Mouse (Mus musculus) intestine, embryonic 14.5 days (tissue): ENCODE data around the gene Rps15. TPM values are rescaled to one million over a fixed set of nuclear protein-coding genes. Genes with fewer than 3 reads are reported as not detected.
A peak's percentile ranks its signal among the peaks of the same experiment; 100 is the strongest.
"Not testable (repeated sequence)": the region's sequence is repeated elsewhere in the genome, so short reads cannot be mapped to it uniquely, and the experiment has no call there.

Experiments used
- ATAC-seq: fragments of 200-750 bp; cut with Nextera tagmentation; replicated peaks from 2 replicates; pipeline ENCODE4 v1.8.0; 2017; ENCODE audit warnings: low read depth, moderate number of reproducible peaks, moderate TSS enrichment, moderate library complexity; ENCODE audit not compliant: low FRiP score, low TSS enrichment
- DNase-seq: peaks from one replicate; pipeline ENCODE4 v3.0.0-alpha.2; 2018; ENCODE audit warnings: low spot score
- H3K27ac ChIP-seq: fragments of 300-500 bp; sonication (generic); 2 replicates; pipeline ENCODE4 v1.5.1; 2014; ENCODE audit warnings: low read depth, mild to moderate bottlenecking, control low read depth
- H3K27me3 ChIP-seq: fragments of 300-500 bp; sonication (generic); replicated peaks from 2 replicates; pipeline ENCODE4 v1.6.1; 2014; ENCODE audit warnings: low read length, control low read depth; ENCODE audit not compliant: control insufficient read depth, insufficient read depth
- H3K36me3 ChIP-seq: fragments of 300-500 bp; sonication (generic); 2 replicates; pipeline ENCODE4 v1.6.1; 2014; ENCODE audit warnings: low read length, control low read depth; ENCODE audit not compliant: control insufficient read depth, insufficient read depth
- H3K4me1 ChIP-seq: fragments of 300-500 bp; sonication (generic); replicated peaks from 2 replicates; pipeline ENCODE4 v1.6.1; 2014; ENCODE audit warnings: low read length, control low read depth, mixed read lengths; ENCODE audit not compliant: control insufficient read depth, insufficient read depth
- H3K4me2 ChIP-seq: fragments of 300-500 bp; sonication (generic); 2 replicates; pipeline ENCODE4 v1.6.1; 2014; ENCODE audit warnings: low read length
- H3K4me3 ChIP-seq: fragments of 300-500 bp; sonication (generic); 2 replicates; pipeline ENCODE4 v1.5.1; 2014; ENCODE audit warnings: low read depth, low read length, control low read depth, mixed read lengths
- H3K9ac ChIP-seq: fragments of 300-500 bp; sonication (generic); 2 replicates; pipeline ENCODE4 v1.6.1; 2014; ENCODE audit warnings: mild to moderate bottlenecking, low read length
- H3K9me3 ChIP-seq: fragments of 300-500 bp; sonication (generic); 2 replicates; pipeline ENCODE4 v1.6.1; 2016; ENCODE audit warnings: low read length, control low read depth; ENCODE audit not compliant: control insufficient read depth
- WGBS: fragments of 180-500 bp; shearing (Covaris S2); extraction: QIAGEN DNeasy Blood & Tissue Kit; methylation state at CpG from one replicate; pipeline ENCODE4 v1.1.7; 2014; 5-methylcytosine and 5-hydroxymethylcytosine counted together
- polyA plus RNA-seq: library from polyadenylated mRNA; unstranded; fragments of >200 nt; fragmentation: Nextera tagmentation; extraction: Ambion mirVana; gene quantifications from 2 replicates; pipeline ENCODE4 v1.2.1, GENCODE M21; 2014

The Rps15 gene
- 1,236 and 1,315 TPM in 2 replicates for polyA plus RNA-seq

DNA sequence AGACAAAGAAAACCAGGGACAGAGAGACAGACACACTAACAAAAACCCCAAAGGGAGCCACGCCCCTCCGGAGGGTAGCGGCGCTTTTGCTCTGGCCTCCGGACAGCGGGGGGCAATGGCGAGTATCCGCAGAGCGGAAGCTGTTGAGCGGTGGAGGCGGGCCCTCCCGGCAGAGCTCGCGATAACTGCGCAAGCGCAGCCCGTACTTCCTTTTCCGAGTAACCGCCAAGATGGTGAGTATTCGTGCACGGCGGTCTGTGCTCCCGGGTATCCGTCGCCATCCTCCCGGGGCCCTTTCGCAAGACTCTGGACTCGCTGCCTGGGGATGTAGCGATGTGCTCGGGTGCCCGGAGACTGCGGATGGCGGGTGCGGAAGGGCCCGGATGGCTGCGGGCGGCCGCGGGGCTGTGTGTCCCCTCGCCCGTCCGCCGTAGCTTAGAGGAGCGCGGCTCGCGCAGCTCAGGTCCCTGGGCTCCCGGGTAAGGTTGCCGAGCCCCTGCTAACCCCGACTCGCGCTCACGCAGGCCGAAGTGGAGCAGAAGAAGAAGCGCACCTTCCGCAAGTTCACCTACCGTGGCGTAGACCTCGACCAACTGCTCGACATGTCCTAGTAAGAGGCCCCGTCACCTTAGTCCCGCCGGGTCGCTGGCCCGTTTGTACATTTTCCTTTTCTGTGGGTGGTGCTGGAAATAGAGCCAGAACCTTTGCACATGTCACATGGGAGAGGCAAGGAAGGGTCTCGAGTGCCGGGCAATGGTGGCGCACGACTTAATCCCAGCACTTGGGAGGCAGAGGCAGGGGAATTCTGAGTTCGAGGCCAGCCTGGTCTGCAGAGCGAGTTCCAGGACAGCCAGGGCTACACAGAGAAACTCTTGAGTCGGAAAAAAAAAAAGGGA lies at the start of gene Rps15:
Gene Rps15 (plus strand): TSS at position 203 of the 896 bp plus-strand sequence.
- H3K4me2 ChIP-seq = peak within 1 kb of the TSS; percentile 92
- peaks cover 7% of the 10 kb centered on the region for H3K27me3 ChIP-seq
- peaks cover 18% of the 10 kb centered on the region for H3K4me1 ChIP-seq
- no peaks in the 10 kb centered on the region for H3K9me3 ChIP-seq
- DNase-seq (peak; percentile 96), ATAC-seq (peak; percentile 78)
- WGBS = under 1% methylated on average over 72 of the region's 72 CpGs
- peak within 1 kb of the TSS; percentile 96 for H3K4me3 ChIP-seq
- peaks cover 40% of the 10 kb centered on the region for H3K36me3 ChIP-seq
- peak within 1 kb of the TSS; percentile 99 for H3K9ac ChIP-seq
- H3K27ac ChIP-seq = peak within 1 kb of the TSS; percentile 91

DNA sequence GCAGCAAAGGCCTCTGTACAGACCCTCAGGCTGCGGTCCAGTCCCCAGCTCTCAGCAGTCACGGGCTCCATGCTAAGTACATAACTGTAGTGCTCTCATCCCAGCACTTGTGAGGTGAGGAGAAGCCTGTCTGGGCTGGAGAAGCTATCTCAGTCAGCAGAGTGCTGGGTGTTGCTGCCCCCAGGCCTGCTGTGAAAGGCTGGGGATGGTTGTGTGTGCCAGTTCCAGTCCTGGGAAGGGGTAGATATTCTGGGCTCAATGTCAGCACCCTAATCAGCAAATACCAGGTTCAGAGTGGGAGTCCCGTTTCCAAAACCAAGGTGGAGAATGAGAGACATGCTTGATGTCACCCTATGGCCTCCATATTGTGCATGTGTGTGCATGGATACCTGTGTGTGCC lies 49.6 kb upstream of the Rps15 start:
- ATAC-seq (no peak), DNase-seq (no peak)
- no peak overlapping the region for H3K4me2 ChIP-seq
- no peak overlapping the region for H3K4me3 ChIP-seq
- no peak overlapping the region for H3K27ac ChIP-seq
- WGBS = 93% methylated on average over 3 of the region's 3 CpGs
- H3K4me1 ChIP-seq = 0 out of 2 replicates have a peak, but pooled peaks cover 4% of the 10 kb centered on the region
- no peaks in the 10 kb centered on the region for H3K9me3 ChIP-seq
- no peak overlapping the region for H3K9ac ChIP-seq
- peaks cover 72% of the 10 kb centered on the region for H3K36me3 ChIP-seq
- no peaks in the 10 kb centered on the region for H3K27me3 ChIP-seq

DNA sequence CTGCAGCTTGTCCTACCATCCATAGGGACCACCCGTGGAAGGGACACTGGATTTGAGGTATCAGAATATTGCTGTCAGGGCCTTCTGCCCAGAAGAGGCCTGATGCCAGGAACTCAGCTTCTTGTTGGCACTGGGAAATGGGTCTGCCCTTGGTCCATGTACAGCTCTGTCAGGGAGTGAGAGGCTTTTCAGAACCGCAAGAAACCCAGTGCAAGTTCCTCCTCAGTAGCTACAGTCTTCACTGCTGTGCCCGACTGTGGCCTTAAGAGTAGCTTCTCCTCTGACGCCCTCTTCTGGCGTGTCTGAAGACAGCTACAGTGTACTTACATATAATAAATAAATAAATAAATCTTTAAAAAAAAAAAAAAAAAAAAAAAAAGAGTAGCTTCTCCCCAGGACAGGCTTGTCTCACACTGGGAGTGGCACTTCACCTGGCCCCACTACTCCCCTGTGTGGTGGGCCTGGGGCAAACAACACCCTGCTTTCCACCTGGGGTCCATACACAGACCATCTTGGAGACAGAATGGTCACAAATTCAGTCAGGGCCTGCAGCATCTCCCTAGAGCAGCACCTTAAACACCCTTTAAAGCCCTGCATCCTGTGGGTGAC lies 47.4 kb upstream of the Rps15 start:
- no peak overlapping the region for H3K4me3 ChIP-seq
- H3K27ac ChIP-seq = no peak overlapping the region
- DNase-seq = peak; percentile 75
- no peak overlapping the region for H3K4me2 ChIP-seq
- no peak overlapping the region for H3K9ac ChIP-seq
- H3K27me3 ChIP-seq = no peaks in the 10 kb centered on the region
- no peaks in the 10 kb centered on the region for H3K9me3 ChIP-seq
- peaks cover 5% of the 10 kb centered on the region; the same call in 1 of the 2 replicates for H3K4me1 ChIP-seq
- WGBS = 38% methylated on average over 5 of the region's 5 CpGs
- no peak for ATAC-seq
- H3K36me3 ChIP-seq = peaks cover 49% of the 10 kb centered on the region

DNA sequence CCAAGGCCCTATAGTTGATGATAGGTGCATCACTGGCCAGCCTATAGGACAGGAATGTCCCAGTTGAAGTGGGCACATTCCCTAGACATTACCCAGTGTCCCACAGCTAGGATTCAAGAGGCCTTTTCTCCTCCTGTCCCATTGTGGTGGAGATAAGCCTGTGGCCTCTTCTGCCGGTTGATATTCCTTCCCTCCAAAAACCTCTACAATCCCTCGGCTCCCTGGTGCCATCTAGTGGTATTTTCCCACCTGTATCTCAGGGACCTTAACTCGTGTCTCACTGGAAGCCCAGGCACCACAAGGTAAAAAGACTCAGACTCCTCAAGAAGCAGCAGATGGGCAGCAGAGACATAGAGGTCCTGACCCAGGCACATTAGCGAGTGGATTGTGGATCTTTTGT lies 46.7 kb upstream of the Rps15 start:
- Histone ChIP-seq H3K4me1 (peaks cover 10% of the 10 kb centered on the region), H3K9ac (no peak overlapping the region), H3K36me3 (peaks cover 42% of the 10 kb centered on the region), H3K4me2 (no peak overlapping the region), H3K4me3 (no peak overlapping the region), H3K9me3 (no peaks in the 10 kb centered on the region), H3K27ac (no peak overlapping the region), H3K27me3 (no peaks in the 10 kb centered on the region)
- DNase-seq (peak; percentile 88), ATAC-seq (peak; percentile 8; the same call in 1 of the 2 replicates)
- WGBS = 3% methylated on average over 4 of the region's 4 CpGs

DNA sequence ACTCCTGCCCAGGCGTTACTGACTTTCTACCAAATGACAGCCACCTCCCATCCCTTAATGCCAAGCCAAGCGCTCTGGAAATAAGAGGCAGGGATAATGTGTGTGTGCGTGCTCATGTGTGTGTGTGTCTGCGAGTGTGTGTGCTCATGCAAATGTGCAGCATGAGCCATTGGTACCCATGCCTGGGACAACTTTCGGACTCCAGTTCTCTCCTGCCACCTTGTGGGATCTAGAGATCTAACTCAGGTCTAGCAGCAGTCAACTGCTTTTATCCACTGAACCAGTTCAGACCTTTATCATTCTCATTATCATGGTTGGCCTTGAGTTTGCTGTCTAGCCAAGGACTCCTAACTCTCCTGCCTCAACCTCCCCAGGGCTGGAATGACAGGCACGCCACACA lies 44.4 kb upstream of the Rps15 start:
- Histone ChIP-seq H3K36me3 (peaks cover 25% of the 10 kb centered on the region), H3K9ac (no peak overlapping the region), H3K9me3 (no peaks in the 10 kb centered on the region), H3K27ac (no peak overlapping the region), H3K4me3 (no peak overlapping the region), H3K27me3 (no peaks in the 10 kb centered on the region), H3K4me2 (no peak overlapping the region), H3K4me1 (peaks cover 10% of the 10 kb centered on the region)
- 52% methylated on average over 6 of the region's 6 CpGs for WGBS
- no peak for DNase-seq
- ATAC-seq = no peak

DNA sequence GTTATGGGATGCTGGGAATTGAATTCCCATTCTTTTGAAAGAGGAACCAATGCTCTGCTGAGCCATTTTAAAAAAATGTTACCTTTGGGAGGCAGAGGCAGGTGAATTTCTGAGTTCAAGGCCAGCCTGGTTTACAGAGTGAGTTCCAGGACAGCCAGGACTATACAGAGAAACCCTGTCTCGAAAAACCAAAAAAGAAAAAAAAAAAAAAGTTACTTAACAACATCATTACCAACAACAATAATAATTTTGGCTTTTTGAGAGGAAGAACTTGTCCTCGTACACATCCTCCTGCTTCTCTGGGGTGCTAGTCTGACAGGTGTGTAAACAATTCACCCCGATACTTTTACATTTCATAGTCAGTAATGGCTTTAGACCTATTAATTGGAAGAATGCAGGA lies 43.8 kb upstream of the Rps15 start:
- H3K27ac ChIP-seq = 0 out of 2 replicates have a peak overlapping the region, but pooled peaks have one; percentile 91
- not testable (repeated sequence) for H3K9me3 ChIP-seq, H3K9ac ChIP-seq, H3K27me3 ChIP-seq, DNase-seq, ATAC-seq
- H3K4me3 ChIP-seq = peak overlapping the region; percentile 94
- peak overlapping the region; percentile 91 for H3K4me2 ChIP-seq
- peaks cover 25% of the 10 kb centered on the region for H3K36me3 ChIP-seq
- H3K4me1 ChIP-seq = peaks cover 10% of the 10 kb centered on the region
- 33% methylated on average over 3 of the region's 3 CpGs for WGBS

DNA sequence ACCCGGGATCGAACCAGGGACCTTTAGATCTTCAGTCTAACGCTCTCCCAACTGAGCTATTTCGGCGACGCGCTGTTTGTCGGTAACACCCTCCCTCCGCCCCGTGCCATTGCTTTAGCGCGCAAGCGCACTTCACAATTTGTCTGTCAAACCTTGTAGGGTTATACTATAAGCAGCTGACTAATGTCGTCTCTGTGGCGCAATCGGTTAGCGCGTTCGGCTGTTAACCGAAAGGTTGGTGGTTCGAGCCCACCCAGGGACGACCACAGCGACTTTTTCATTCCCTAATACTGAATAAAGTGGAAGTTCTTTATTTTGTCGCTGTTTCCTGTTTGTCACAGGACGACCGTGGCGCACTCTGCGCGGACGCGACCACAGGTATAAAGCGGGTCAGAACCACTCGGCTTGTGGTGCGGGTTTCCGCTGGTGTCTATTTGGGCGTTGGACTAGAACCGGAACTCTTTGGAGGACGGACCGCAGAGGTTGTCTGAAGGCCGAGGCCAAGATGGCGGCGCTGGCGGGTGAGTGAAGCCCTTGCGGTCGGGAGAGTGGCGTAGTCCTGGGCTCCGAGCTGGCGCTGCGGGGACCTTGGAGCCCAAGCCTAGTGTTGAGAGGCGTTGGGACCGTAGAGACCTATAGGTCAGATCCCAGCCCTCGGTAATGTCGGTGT lies 43.1 kb upstream of the Rps15 start, which contains the start of gene Ndufs7:
Gene Ndufs7 (plus strand): TSS at position 151 of the 670 bp plus-strand sequence.
- under 1% methylated on average over 53 of the region's 53 CpGs for WGBS
- H3K9ac ChIP-seq = peak within 1 kb of the TSS; percentile 86
- H3K4me3 ChIP-seq = peak within 1 kb of the TSS; percentile 94
- peak; percentile 90 for ATAC-seq
- H3K9me3 ChIP-seq = no peaks in the 10 kb centered on the region
- H3K4me2 ChIP-seq = peak within 1 kb of the TSS; percentile 91
- no peaks in the 10 kb centered on the region for H3K27me3 ChIP-seq
- peak; percentile 99 for DNase-seq
- H3K4me1 ChIP-seq = peaks cover 10% of the 10 kb centered on the region
- H3K36me3 ChIP-seq = peaks cover 24% of the 10 kb centered on the region
- H3K27ac ChIP-seq = peak within 1 kb of the TSS; percentile 91

DNA sequence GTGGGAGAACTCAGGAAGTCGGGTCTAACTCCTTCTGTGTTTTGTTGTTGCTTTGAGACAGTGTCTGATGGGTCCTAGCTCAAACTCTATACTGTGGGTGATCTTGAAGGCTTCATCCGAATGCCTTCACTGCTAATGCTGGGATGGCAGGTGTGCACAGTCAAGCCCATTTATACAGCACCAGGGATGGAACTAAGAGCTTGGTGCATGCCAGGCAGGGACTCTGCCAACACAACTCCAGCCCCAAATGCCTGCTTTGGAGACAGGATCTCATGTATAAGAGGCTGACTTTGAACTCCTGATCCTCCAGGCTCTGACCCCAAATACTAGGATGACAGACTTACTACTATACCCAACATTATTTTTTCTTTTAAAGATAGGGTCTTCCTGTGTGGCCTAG lies 42.2 kb upstream of the Rps15 start:
- WGBS = 33% methylated on average over 2 of the region's 2 CpGs
- Histone ChIP-seq H3K27me3 (no peaks in the 10 kb centered on the region), H3K4me3 (peak overlapping the region; percentile 94), H3K27ac (peak overlapping the region; percentile 91; the same call in 1 of the 2 replicates), H3K9me3 (no peaks in the 10 kb centered on the region), H3K4me2 (peak overlapping the region; percentile 91), H3K36me3 (peaks cover 27% of the 10 kb centered on the region), H3K4me1 (peaks cover 10% of the 10 kb centered on the region), H3K9ac (peak overlapping the region; percentile 86)
- DNase-seq (no peak), ATAC-seq (no peak)
